Mouse (Mus musculus) ES-Bruce4 (cell line): ENCODE results near the gene Ccsap.

Source experiments
- CTCF ChIP-seq: IDR thresholded peaks from one replicate; pipeline ENCODE4 v1.8.1; 2011; ENCODE audit warnings: low read depth, low read length
- EP300 ChIP-seq: IDR thresholded peaks from 2 replicates; pipeline ENCODE4 v1.6.1; 2011; ENCODE audit warnings: low read depth, low read length; ENCODE audit not compliant: insufficient read depth
- POLR2A ChIP-seq: IDR thresholded peaks from one replicate; pipeline ENCODE4 v1.8.1; 2011; ENCODE audit warnings: low read length; ENCODE audit not compliant: insufficient read depth

DNA sequence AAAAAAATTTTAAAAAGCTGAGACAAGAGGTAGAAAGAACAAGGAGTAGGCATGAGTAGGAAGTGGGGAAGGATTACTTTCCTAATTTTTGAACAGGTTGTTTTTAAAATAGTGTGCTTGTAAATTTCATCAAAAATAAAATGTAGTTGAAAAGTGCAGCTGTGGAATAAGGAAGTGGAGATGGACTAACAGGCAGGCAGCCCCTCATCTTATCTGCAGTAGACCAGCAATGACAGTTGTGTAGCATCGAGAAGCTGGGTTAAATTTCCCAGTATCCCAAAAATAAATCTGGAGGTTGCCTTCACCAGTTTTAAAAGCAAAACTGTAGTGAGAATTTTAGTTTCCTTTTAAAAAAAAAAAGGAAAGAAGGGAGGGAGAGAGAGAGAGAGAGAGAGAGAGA, 5.8 kb downstream of the Ccsap start:
- TF ChIP-seq POLR2A = no peak
- TF ChIP-seq CTCF = no peak
- TF ChIP-seq EP300 = no peak
